Mouse (Mus musculus): ENCODE measurements around the gene Tshz2. TPM values are rescaled to one million over a fixed set of nuclear protein-coding genes. Genes with fewer than 3 reads are reported as not detected.

Gene Tshz2
- polyA plus RNA-seq, 1 experiment = 16.1 TPM

DNA sequence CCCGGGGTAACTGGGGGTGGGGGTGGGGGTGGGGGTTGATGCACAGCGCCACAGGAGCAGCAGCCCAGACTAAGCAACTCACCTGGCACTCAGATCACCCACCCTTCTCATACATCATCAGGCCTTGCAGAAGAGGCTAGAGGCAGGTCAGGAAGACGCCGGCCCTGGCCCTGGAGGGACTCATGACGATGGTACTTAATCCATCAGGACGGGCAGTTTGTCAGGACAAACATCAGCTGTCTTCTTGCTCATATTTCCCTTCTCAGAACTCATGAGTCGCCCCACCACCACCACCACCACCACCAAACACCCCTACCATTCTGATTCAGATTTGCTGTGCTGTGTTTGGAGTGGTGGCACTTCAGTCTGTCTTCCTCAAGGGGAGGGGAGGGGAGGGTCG lies 194.0 kb downstream of the Tshz2 start:
- H3K27me3 ChIP-seq (ENCODE audit: control insufficient read depth, insufficient read depth, low read length) = no peaks in the 10 kb centered on the region
- no peak overlapping the region for H3K27ac ChIP-seq (ENCODE audit: insufficient read depth, low read length)
- no peaks in the 10 kb centered on the region for H3K4me1 ChIP-seq (ENCODE audit: control insufficient read depth, insufficient read depth, low read length)
- DNase-seq = no peak
- WGBS = 80% methylated on average over 8 of the region's 8 CpGs
- TF ChIP-seq POLR2A (IDR thresholded peaks at IDR 0.05; ENCODE audit: borderline replicate concordance, insufficient read depth, low read length) (no peak), CTCF (IDR thresholded peaks at IDR 0.05; ENCODE audit: borderline replicate concordance, insufficient read depth, low read depth, low read length) (no peak)
- no peak overlapping the region for H3K4me3 ChIP-seq (replicated peaks; ENCODE audit: insufficient read depth, low read depth, low read length)

DNA sequence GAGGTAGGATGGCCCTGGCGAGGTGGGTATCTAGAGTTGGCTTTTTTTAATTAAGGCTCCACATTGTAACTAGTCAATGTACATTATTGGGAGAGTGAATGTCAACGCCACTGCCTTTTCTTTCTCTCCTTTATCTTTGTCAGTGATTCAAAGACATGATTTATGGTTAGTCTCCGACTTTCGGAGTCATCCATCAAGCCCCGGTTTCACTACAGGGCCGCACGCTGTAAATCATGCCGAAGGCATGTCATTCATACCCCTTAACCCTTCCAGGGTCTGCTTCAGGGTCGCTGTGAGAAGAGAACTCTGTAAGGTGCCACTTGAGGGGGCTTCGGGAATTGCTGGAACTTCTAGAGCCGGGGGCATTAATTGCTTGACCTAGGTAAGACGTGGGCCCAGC lies 199.4 kb downstream of the Tshz2 start:
- no peak for DNase-seq
- TF ChIP-seq CTCF (IDR thresholded peaks at IDR 0.05; ENCODE audit: borderline replicate concordance, insufficient read depth, low read depth, low read length) (no peak), POLR2A (IDR thresholded peaks at IDR 0.05; ENCODE audit: borderline replicate concordance, insufficient read depth, low read length) (no peak)
- WGBS = 94% methylated on average over 12 of the region's 12 CpGs

DNA sequence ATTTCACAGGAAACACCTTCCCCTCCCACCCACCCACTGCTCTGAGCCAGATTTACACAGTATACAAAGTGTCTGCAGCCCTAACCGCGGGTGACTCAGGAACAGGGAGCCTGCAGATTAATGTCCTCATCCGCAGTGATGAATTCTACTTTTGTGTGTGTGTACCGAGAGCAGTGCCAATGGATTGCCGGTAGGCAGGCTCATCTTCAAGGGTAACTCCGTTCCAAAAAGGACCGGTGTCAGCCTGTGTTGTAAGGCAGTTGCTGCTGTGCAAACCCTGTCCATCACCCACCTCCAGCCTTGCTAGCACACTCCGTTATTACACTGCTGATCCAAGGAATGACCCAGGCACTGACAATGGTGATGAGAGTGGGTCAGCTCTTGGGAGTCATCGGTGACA lies 200.8 kb downstream of the Tshz2 start:
- Histone ChIP-seq H3K27me3 (ENCODE audit: control insufficient read depth, insufficient read depth, low read length) (no peaks in the 10 kb centered on the region), H3K4me3 (replicated peaks; ENCODE audit: insufficient read depth, low read depth, low read length) (no peak overlapping the region)
- 69% methylated on average over 9 of the region's 9 CpGs for WGBS

More for the DNA sequence above, 199.4 kb downstream of the Tshz2 start:
- no peaks in the 10 kb centered on the region for H3K4me1 ChIP-seq (ENCODE audit: control insufficient read depth, insufficient read depth, low read length)
- no peak overlapping the region for H3K4me3 ChIP-seq (replicated peaks; ENCODE audit: insufficient read depth, low read depth, low read length)
- no peaks in the 10 kb centered on the region for H3K27me3 ChIP-seq (ENCODE audit: control insufficient read depth, insufficient read depth, low read length)
- no peak overlapping the region for H3K27ac ChIP-seq (ENCODE audit: insufficient read depth, low read length)

DNA sequence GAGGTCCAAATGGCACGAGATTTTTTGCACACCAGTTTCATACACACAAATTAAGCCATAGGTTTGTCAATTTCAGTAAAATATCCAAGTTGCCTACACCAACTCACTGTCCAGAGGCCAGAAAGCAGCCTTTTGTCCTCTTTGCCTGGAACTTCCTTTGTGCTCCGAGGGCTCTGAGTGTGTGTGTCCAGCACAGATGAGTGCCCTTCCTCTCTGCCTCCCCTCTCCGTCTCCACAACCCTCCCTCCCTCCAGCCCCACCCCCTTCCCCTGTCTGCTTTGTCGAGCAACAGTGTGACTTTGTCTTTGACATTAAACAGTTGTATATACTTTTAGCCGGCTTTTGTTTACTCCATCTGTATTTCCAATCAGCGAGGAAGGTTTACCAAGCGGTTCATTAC lies 201.8 kb downstream of the Tshz2 start:
- Histone ChIP-seq H3K27me3 (ENCODE audit: control insufficient read depth, insufficient read depth, low read length) (no peaks in the 10 kb centered on the region), H3K27ac (ENCODE audit: insufficient read depth, low read length) (no peak overlapping the region), H3K4me3 (replicated peaks; ENCODE audit: insufficient read depth, low read depth, low read length) (no peak overlapping the region), H3K4me1 (ENCODE audit: control insufficient read depth, insufficient read depth, low read length) (no peaks in the 10 kb centered on the region)
- no peak for TF ChIP-seq CTCF (IDR thresholded peaks at IDR 0.05; ENCODE audit: borderline replicate concordance, insufficient read depth, low read depth, low read length)
- TF ChIP-seq POLR2A (IDR thresholded peaks at IDR 0.05; ENCODE audit: borderline replicate concordance, insufficient read depth, low read length) = no peak
- 45% methylated on average over 7 of the region's 7 CpGs for WGBS
- no peak for DNase-seq

More for the DNA sequence above, 200.8 kb downstream of the Tshz2 start:
- no peaks in the 10 kb centered on the region for H3K4me1 ChIP-seq (ENCODE audit: control insufficient read depth, insufficient read depth, low read length)
- no peak overlapping the region for H3K27ac ChIP-seq (ENCODE audit: insufficient read depth, low read length)
- TF ChIP-seq CTCF (IDR thresholded peaks at IDR 0.05; ENCODE audit: borderline replicate concordance, insufficient read depth, low read depth, low read length) (no peak), POLR2A (IDR thresholded peaks at IDR 0.05; ENCODE audit: borderline replicate concordance, insufficient read depth, low read length) (no peak)
- no peak for DNase-seq

DNA sequence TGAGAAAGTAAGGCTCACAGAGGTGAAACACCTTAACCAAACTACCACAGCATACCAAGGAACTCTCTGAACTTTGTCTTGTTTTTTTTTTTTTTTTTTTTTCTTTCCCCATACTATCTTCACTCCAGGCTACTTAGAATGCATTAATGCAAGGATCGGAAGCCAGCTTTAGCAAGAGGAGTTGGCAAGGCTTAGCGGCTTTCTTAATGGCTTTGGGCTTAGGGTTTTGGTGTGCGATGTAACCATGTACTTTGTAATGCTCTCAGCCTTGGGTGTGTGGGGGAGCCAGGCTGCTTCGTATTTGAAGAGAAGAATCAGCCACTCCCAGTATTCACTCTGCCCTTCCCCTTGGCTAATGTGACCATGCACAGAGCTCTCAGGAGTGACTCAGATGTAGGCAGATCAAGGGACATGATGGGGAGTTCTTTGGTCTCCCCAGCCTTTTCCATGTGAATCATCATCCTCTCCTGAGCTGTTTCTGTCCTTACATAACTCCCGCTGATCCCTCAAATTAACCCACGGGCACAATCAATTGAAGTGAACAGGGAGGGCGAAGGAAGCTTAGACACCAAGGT lies 204.3 kb downstream of the Tshz2 start:
- no peak for DNase-seq
- H3K27me3 ChIP-seq (ENCODE audit: control insufficient read depth, insufficient read depth, low read length) = no peaks in the 10 kb centered on the region
- no peak overlapping the region for H3K4me3 ChIP-seq (replicated peaks; ENCODE audit: insufficient read depth, low read depth, low read length)
- 67% methylated on average over 7 of the region's 7 CpGs for WGBS
- no peak for TF ChIP-seq CTCF (IDR thresholded peaks at IDR 0.05; ENCODE audit: borderline replicate concordance, insufficient read depth, low read depth, low read length)
- no peak for TF ChIP-seq POLR2A (IDR thresholded peaks at IDR 0.05; ENCODE audit: borderline replicate concordance, insufficient read depth, low read length)
- no peaks in the 10 kb centered on the region for H3K4me1 ChIP-seq (ENCODE audit: control insufficient read depth, insufficient read depth, low read length)
- no peak overlapping the region for H3K27ac ChIP-seq (ENCODE audit: insufficient read depth, low read length)

DNA sequence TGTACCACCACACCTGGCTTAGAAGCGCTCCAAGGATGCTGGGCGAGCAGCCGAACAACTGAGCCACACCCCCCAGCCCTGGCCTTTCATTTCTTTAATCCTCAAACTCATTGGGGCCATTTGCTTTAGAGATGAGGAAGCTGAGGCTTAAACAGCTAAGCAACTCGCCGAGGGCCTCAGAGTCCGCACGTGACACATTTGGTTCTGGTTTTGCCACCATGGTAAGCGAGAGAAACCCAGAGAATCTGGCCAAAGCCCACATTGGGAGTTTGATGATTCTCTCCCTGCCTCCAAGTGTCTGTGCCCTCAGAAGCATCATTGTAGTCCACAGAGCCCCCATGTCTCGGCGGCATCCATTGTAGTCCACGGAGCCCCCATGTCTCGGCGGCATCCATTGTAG lies 205.7 kb downstream of the Tshz2 start:
- WGBS = 95% methylated on average over 13 of the region's 13 CpGs

DNA sequence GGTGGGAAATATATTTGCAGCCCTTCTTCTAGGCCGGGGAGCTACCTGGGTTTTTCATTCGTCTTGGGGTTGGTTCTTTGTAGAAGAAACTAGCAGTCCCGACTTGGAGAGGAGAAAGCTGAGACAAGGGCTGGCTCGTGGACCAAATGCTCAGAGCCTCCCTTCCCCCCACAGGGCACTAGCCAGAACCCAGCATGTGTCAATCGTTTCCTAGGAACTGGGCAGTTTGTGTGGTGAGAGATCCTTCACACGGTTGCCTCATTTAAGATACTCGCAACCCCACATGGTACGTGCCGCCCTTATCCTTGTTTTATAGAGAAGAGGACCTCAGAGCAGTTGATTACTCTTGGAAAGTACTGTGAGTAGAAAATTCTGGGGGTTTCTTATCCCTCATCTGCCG lies 208.6 kb downstream of the Tshz2 start:
- Histone ChIP-seq H3K4me3 (replicated peaks; ENCODE audit: insufficient read depth, low read depth, low read length) (no peak overlapping the region), H3K27me3 (ENCODE audit: control insufficient read depth, insufficient read depth, low read length) (no peaks in the 10 kb centered on the region), H3K27ac (ENCODE audit: insufficient read depth, low read length) (no peak overlapping the region), H3K4me1 (ENCODE audit: control insufficient read depth, insufficient read depth, low read length) (no peaks in the 10 kb centered on the region)
- TF ChIP-seq CTCF (IDR thresholded peaks at IDR 0.05; ENCODE audit: borderline replicate concordance, insufficient read depth, low read depth, low read length) = no peak
- TF ChIP-seq POLR2A (IDR thresholded peaks at IDR 0.05; ENCODE audit: borderline replicate concordance, insufficient read depth, low read length) = no peak
- 22% methylated on average over 10 of the region's 10 CpGs for WGBS
- no peak for DNase-seq

More for the DNA sequence above, 205.7 kb downstream of the Tshz2 start:
- no peaks in the 10 kb centered on the region for H3K4me1 ChIP-seq (ENCODE audit: control insufficient read depth, insufficient read depth, low read length)
- H3K27ac ChIP-seq (ENCODE audit: insufficient read depth, low read length) = no peak overlapping the region
- no peaks in the 10 kb centered on the region for H3K27me3 ChIP-seq (ENCODE audit: control insufficient read depth, insufficient read depth, low read length)
- no peak for DNase-seq
- TF ChIP-seq CTCF (IDR thresholded peaks at IDR 0.05; ENCODE audit: borderline replicate concordance, insufficient read depth, low read depth, low read length) (no peak), POLR2A (IDR thresholded peaks at IDR 0.05; ENCODE audit: borderline replicate concordance, insufficient read depth, low read length) (no peak)
- H3K4me3 ChIP-seq (replicated peaks; ENCODE audit: insufficient read depth, low read depth, low read length) = no peak overlapping the region

DNA sequence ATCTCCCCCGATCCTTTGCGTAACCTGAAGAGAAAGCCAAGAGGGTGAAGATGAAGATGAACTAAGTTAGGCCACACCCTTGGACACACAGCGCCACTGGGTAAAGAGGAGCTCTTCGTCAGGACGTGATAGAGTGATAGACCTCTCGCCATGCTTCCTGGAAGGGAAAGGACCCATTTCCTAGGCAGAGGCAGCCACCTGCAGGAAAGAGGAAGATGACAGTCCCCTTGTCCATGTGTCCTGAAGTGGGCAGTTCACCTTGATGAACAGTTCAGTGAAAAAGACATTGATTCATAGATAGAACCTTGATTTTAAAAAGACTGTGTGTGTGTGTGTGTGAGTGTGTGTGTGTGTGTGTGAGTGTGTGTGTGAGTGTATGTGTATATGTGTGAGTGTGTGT lies 209.7 kb downstream of the Tshz2 start:
- Histone ChIP-seq H3K4me3 (replicated peaks; ENCODE audit: insufficient read depth, low read depth, low read length) (no peak overlapping the region), H3K27ac (ENCODE audit: insufficient read depth, low read length) (no peak overlapping the region), H3K4me1 (ENCODE audit: control insufficient read depth, insufficient read depth, low read length) (no peaks in the 10 kb centered on the region), H3K27me3 (ENCODE audit: control insufficient read depth, insufficient read depth, low read length) (no peaks in the 10 kb centered on the region)
- WGBS = 74% methylated on average over 6 of the region's 6 CpGs
- DNase-seq = no peak
- TF ChIP-seq CTCF (IDR thresholded peaks at IDR 0.05; ENCODE audit: borderline replicate concordance, insufficient read depth, low read depth, low read length) = no peak
- no peak for TF ChIP-seq POLR2A (IDR thresholded peaks at IDR 0.05; ENCODE audit: borderline replicate concordance, insufficient read depth, low read length)
